Mouse (Mus musculus): ENCODE data around the gene Upb1.

GRCm38 (mm10) chr10:75405916-75406315 lies 5.0 kb downstream of the Upb1 start:
- TF ChIP-seq CTCF (IDR thresholded peaks at IDR 0.05; ENCODE audit: control insufficient read depth, insufficient read depth, low read length) (no peak), POLR2A (IDR thresholded peaks at IDR 0.05; ENCODE audit: borderline replicate concordance, control insufficient read depth, low read depth, low read length) (no peak)
